ENCODE assay signal across 19 mouse cellular contexts in the genomic region with DNA sequence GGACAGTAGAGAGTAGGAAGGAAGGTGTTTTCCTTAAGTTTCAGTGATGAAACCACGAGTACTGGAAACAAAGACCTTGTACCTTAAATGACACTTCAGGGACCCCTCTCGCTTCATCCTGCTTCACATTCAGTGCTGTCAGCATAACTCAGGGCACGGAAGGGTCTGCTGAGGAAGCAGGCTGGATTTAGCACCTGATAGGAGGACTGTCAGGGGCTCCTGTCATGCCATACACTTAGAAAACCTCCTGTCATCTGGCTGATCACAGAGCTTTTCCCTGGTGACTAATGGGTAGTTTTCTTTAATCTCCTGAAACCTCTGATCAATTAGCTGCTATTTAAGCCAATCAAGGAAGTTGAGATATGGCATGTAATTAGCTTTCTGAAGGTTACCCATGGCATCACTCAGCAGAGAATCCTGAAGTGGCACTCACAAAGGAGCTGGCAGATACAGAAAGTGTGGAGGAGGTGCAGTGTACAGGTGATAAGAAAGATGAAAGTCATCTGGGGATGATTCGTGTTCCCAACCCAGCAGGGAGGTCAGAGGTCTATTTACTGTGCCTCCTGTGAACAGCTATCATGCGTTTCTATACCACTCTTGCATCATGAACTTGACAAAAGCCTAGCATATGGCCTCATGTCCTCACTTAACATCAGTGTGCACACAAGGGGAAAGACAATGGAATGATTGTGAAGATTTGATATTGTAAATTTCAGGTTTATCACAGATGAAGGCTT. TPM values are rescaled to one million over a fixed set of nuclear protein-coding genes. Genes with fewer than 3 reads are reported as not detected.
"Had no signal": no experiment of that assay in that cellular context is flagged by ENCODE, and none has a peak within 500 bp of the region (broad histone marks: within the 10 kb centered on the region; RNA-seq: fewer than 3 reads in every experiment).

No protein-coding gene starts in this region.

- H3K27me3 ChIP-seq: midbrain, embryonic 12.5 days; midbrain, embryonic 15.5 days; neural tube, embryonic 13.5 days; neural tube, embryonic 15.5 days had no signal

- H3K9me3 ChIP-seq: midbrain, embryonic 10.5 days; midbrain, embryonic 15.5 days; neural tube, embryonic 13.5 days; neural tube, embryonic 15.5 days had no signal

- H3K27ac ChIP-seq: liver, embryonic 14.5 days; midbrain, embryonic 10.5 days; midbrain, embryonic 12.5 days; midbrain, embryonic 15.5 days; neural tube, embryonic 13.5 days; neural tube, embryonic 15.5 days had no signal

- ATAC-seq: midbrain, embryonic 15.5 days had no signal

- DNase-seq: lung, adult 18-20 months; lung, embryonic 14.5 days; lung, postnatal 10 days; lung, postnatal 4 days; retina, postnatal 1 day; right cerebral cortex, adult 18-20 months; right cerebral cortex, postnatal 25 days; spleen, adult 18-20 months; thymus, adult 18-20 months; thymus, postnatal 14 days; thymus, postnatal 4 days had no signal

- H3K4me3 ChIP-seq: midbrain, embryonic 10.5 days; midbrain, embryonic 12.5 days; midbrain, embryonic 15.5 days; myocyte; neural tube, embryonic 13.5 days; neural tube, embryonic 15.5 days had no signal

- H3K36me3 ChIP-seq: midbrain, embryonic 10.5 days; midbrain, embryonic 12.5 days; midbrain, embryonic 15.5 days; neural tube, embryonic 13.5 days; neural tube, embryonic 15.5 days had no signal

- H3K4me2 ChIP-seq: lung, embryonic 14.5 days; midbrain, embryonic 12.5 days; midbrain, embryonic 15.5 days; neural tube, embryonic 13.5 days; neural tube, embryonic 15.5 days had no signal

- H3K4me1 ChIP-seq: midbrain, embryonic 10.5 days; midbrain, embryonic 12.5 days; midbrain, embryonic 15.5 days; neural tube, embryonic 13.5 days; neural tube, embryonic 15.5 days had no signal

- H3K9ac ChIP-seq: liver, embryonic 14.5 days; lung, embryonic 14.5 days; midbrain, embryonic 12.5 days; midbrain, embryonic 15.5 days; neural tube, embryonic 13.5 days; neural tube, embryonic 15.5 days had no signal

RNA-seq across cellular contexts. Expression of a gene that starts 22.1 kb away (rescaled TPM):
- total RNA-seq: megakaryocyte-erythroid progenitor cell, adult 5-6 weeks had no signal
